Comparison of ENCODE assay signal across 9 mouse cellular contexts in genomic region chr7:27688246-27688788, GRCm38 (mm10). TPM values are rescaled to one million over a fixed set of nuclear protein-coding genes. Genes with fewer than 3 reads are reported as not detected.
A peak's percentile ranks its signal among the peaks of the same experiment; 100 is the strongest.
DNase-seq lines count a peak whose midpoint lies in the region; ATAC-seq and TF ChIP-seq lines count a peak whose summit lies in the region.
"Had no signal": no experiment of that assay in that cellular context is flagged by ENCODE, and none has a peak within 500 bp of the region (broad histone marks: within the 10 kb centered on the region; RNA-seq: fewer than 3 reads in every experiment).

No protein-coding gene starts in this region.

- peak overlapping the region; percentile 60 for H3K4me3 ChIP-seq in liver, embryonic 11.5 days (ENCODE audit: low read depth, low read length)
- H3K4me3 ChIP-seq in stomach, postnatal 0 days (ENCODE audit: low read depth, low read length) = peak overlapping the region; percentile 43

- DNase-seq in CD4-positive, CD25-positive, alpha-beta regulatory T cell, adult 2 months (ENCODE audit: low read depth, low spot score) = peak; percentile 24
- DNase-seq in thymus, postnatal 0 days (ENCODE audit: low spot score) = peak; percentile 17
- no peak for DNase-seq in thymus, postnatal 36 days
- DNase-seq in liver, embryonic 11.5 days (ENCODE audit: low spot score) = no peak
- DNase-seq in stomach, postnatal 0 days (ENCODE audit: low spot score) = no peak
- DNase-seq in urinary bladder, postnatal 36 days (ENCODE audit: low spot score in 2 of 2) = no peak
- no peak for DNase-seq in left cerebral cortex, postnatal 4 days

- H3K9me3 ChIP-seq in liver, embryonic 11.5 days (ENCODE audit: control insufficient read depth, low read length) = no peaks in the 10 kb centered on the region
- no peaks in the 10 kb centered on the region for H3K9me3 ChIP-seq in stomach, postnatal 0 days (ENCODE audit: control insufficient read depth, low read length)

- peaks cover 4% of the 10 kb centered on the region; the same call in 1 of the 2 replicates for H3K4me1 ChIP-seq in liver, embryonic 11.5 days (replicated peaks; ENCODE audit: control insufficient read depth, insufficient read depth, low read length)
- no peaks in the 10 kb centered on the region for H3K4me1 ChIP-seq in stomach, postnatal 0 days (replicated peaks; ENCODE audit: control insufficient read depth, insufficient read depth)

- 31% methylated on average over 14 of the region's 14 CpGs for WGBS in liver, embryonic 11.5 days
- 28% methylated on average over 14 of the region's 14 CpGs for WGBS in stomach, postnatal 0 days

- no peaks in the 10 kb centered on the region for H3K27me3 ChIP-seq in liver, embryonic 11.5 days (replicated peaks; ENCODE audit: control insufficient read depth, insufficient read depth, low read length)
- no peaks in the 10 kb centered on the region for H3K27me3 ChIP-seq in stomach, postnatal 0 days (ENCODE audit: control insufficient read depth, insufficient read depth, low read length)

- H3K36me3 ChIP-seq in liver, embryonic 11.5 days (ENCODE audit: control insufficient read depth, insufficient read depth, low read length) = no peaks in the 10 kb centered on the region
- no peaks in the 10 kb centered on the region for H3K36me3 ChIP-seq in stomach, postnatal 0 days (ENCODE audit: control insufficient read depth, insufficient read depth, low read length)

- peak overlapping the region; percentile 83 for H3K9ac ChIP-seq in liver, embryonic 11.5 days (ENCODE audit: low read depth, low read length)
- H3K9ac ChIP-seq in stomach, postnatal 0 days (ENCODE audit: low read length) = peak overlapping the region; percentile 63

- ATAC-seq in CD4-positive, CD25-positive, alpha-beta regulatory T cell, adult 4 months = no peak
- ATAC-seq in liver, embryonic 11.5 days (replicated peaks; ENCODE audit: low FRiP score) = no peak
- ATAC-seq in stomach, postnatal 0 days (ENCODE audit: low FRiP score, low TSS enrichment) = no peak

- no peak for TF ChIP-seq CTCF in stomach, postnatal 0 days (IDR thresholded peaks at IDR 0.05; ENCODE audit: low read depth)

- peak overlapping the region; percentile 48; the same call in 1 of the 2 replicates for H3K27ac ChIP-seq in liver, embryonic 11.5 days (ENCODE audit: low read depth, low read length)
- no peak overlapping the region for H3K27ac ChIP-seq in stomach, postnatal 0 days (replicated peaks)

- no peak for TF ChIP-seq EP300 in stomach, postnatal 0 days (optimal IDR thresholded peaks at IDR 0.05)

- intact Hi-C loops in left cerebral cortex, postnatal 4 days (cut with DNase I) = no loop called here

- H3K4me2 ChIP-seq in liver, embryonic 11.5 days = peak overlapping the region; percentile 92
- peak overlapping the region; percentile 70 for H3K4me2 ChIP-seq in stomach, postnatal 0 days (replicated peaks; ENCODE audit: low read depth)

RNA-seq across cellular contexts. Expression of gene Zfp607b, which starts 0.8 kb away (rescaled TPM):
- 1 to 10 TPM; 3.0 to 3.6 TPM for polyA plus RNA-seq in CD4-positive, CD25-positive, alpha-beta regulatory T cell, adult 4 months (2017; shearing (Covaris generic))
- polyA plus RNA-seq in thymus, postnatal 0 days (2015; fragmentation: Nextera tagmentation; extraction: Ambion mirVana) = 2.8 and 3.5 TPM in 2 replicates
- 1.6 and 3.0 TPM in 2 replicates for polyA plus RNA-seq in liver, embryonic 11.5 days (2014; fragmentation: Nextera tagmentation; extraction: Ambion mirVana)
- 1.9 and 2.0 TPM in 2 replicates for polyA plus RNA-seq in stomach, postnatal 0 days (2015; fragmentation: Nextera tagmentation; extraction: Ambion mirVana)
- total RNA-seq in left cerebral cortex, postnatal 4 days (2021) = 10 to 100 TPM; 10.1 to 11.4 TPM

RNA-seq across cellular contexts. Expression of gene Map3k10, which starts 13.9 kb away (rescaled TPM):
- 1 to 10 TPM in 1 of 2 experiments, under 1 TPM in 1; 0.76 to 1.5 TPM for polyA plus RNA-seq in CD4-positive, CD25-positive, alpha-beta regulatory T cell, adult 4 months (2017; shearing (Covaris generic))
- 5.2 and 7.2 TPM in 2 replicates for polyA plus RNA-seq in thymus, postnatal 0 days (2015; fragmentation: Nextera tagmentation; extraction: Ambion mirVana)
- polyA plus RNA-seq in liver, embryonic 11.5 days (2014; fragmentation: Nextera tagmentation; extraction: Ambion mirVana) = 4.8 and 5.6 TPM in 2 replicates
- 4.2 and 4.6 TPM in 2 replicates for polyA plus RNA-seq in stomach, postnatal 0 days (2015; fragmentation: Nextera tagmentation; extraction: Ambion mirVana)
- total RNA-seq in left cerebral cortex, postnatal 4 days (2021) = 100 to 1,000 TPM; 162 to 170 TPM

RNA-seq across cellular contexts. Expression of gene Ttc9b, which starts 34.6 kb away (rescaled TPM):
- polyA plus RNA-seq in CD4-positive, CD25-positive, alpha-beta regulatory T cell, adult 4 months (2017; shearing (Covaris generic)) = not detected
- not detected in 2 replicates for polyA plus RNA-seq in thymus, postnatal 0 days (2015; fragmentation: Nextera tagmentation; extraction: Ambion mirVana)
- polyA plus RNA-seq in liver, embryonic 11.5 days (2014; fragmentation: Nextera tagmentation; extraction: Ambion mirVana) = not detected in 2 replicates
- polyA plus RNA-seq in stomach, postnatal 0 days (2015; fragmentation: Nextera tagmentation; extraction: Ambion mirVana) = 1.4 and 1.6 TPM in 2 replicates
- 10 to 100 TPM; 80.0 to 91.0 TPM for total RNA-seq in left cerebral cortex, postnatal 4 days (2021)
- polyA plus RNA-seq: gonadal fat pad, adult 2 months had no signal

RNA-seq across cellular contexts. Expression of gene Zfp60, which starts 42.9 kb away (rescaled TPM):
- 10 to 100 TPM; 11.7 to 19.1 TPM for polyA plus RNA-seq in CD4-positive, CD25-positive, alpha-beta regulatory T cell, adult 4 months (2017; shearing (Covaris generic))
- polyA plus RNA-seq in thymus, postnatal 0 days (2015; fragmentation: Nextera tagmentation; extraction: Ambion mirVana) = 13.5 and 14.8 TPM in 2 replicates
- 15.8 and 17.5 TPM in 2 replicates for polyA plus RNA-seq in liver, embryonic 11.5 days (2014; fragmentation: Nextera tagmentation; extraction: Ambion mirVana)
- polyA plus RNA-seq in stomach, postnatal 0 days (2015; fragmentation: Nextera tagmentation; extraction: Ambion mirVana) = 8.4 and 9.3 TPM in 2 replicates
- 10 to 100 TPM; 55.0 to 65.2 TPM for total RNA-seq in left cerebral cortex, postnatal 4 days (2021)

Comparison
In these comparisons a context has a peak if more than half of its experiments do, and no peak if none do; other contexts are left out.
1. DNase-seq: peak in CD4-positive, CD25-positive, alpha-beta regulatory T cell, adult 2 months (single experiment) and thymus, postnatal 0 days (single experiment); none in thymus, postnatal 36 days (0 of 2), liver, embryonic 11.5 days (single experiment), stomach, postnatal 0 days (single experiment), urinary bladder, postnatal 36 days (0 of 2) and left cerebral cortex, postnatal 4 days (single experiment).